Mouse (Mus musculus) C2C12 (cell line): Measurements from ENCODE around the gene Def6.

ENCODE experiments used
- CEBPB ChIP-seq: IDR thresholded peaks from one replicate; pipeline ENCODE4 v1.6.1; 2011; ENCODE audit warnings: low read depth, mild to moderate bottlenecking, control low read depth, moderate library complexity
- CTCF ChIP-seq: IDR thresholded peaks from one replicate; pipeline ENCODE4 v1.5.1; 2011; ENCODE audit not compliant: control insufficient read depth, insufficient read depth, insufficient read length
- MAX ChIP-seq: IDR thresholded peaks from one replicate; pipeline ENCODE4 v1.6.1; 2011; ENCODE audit warnings: mild to moderate bottlenecking, control low read depth
- MYOD1 ChIP-seq: IDR thresholded peaks from one replicate; pipeline ENCODE4 v1.6.1; 2011; ENCODE audit warnings: low read depth; ENCODE audit not compliant: control insufficient read depth, insufficient read length
- MYOG ChIP-seq: IDR thresholded peaks from one replicate; pipeline ENCODE4 v1.6.1; 2011; ENCODE audit not compliant: control insufficient read depth, insufficient read length; ENCODE audit errors: extremely low read depth
- USF1 ChIP-seq: IDR thresholded peaks from one replicate; pipeline ENCODE4 v1.6.1; 2011; ENCODE audit warnings: low read depth, mild to moderate bottlenecking, control low read depth, moderate library complexity

DNA sequence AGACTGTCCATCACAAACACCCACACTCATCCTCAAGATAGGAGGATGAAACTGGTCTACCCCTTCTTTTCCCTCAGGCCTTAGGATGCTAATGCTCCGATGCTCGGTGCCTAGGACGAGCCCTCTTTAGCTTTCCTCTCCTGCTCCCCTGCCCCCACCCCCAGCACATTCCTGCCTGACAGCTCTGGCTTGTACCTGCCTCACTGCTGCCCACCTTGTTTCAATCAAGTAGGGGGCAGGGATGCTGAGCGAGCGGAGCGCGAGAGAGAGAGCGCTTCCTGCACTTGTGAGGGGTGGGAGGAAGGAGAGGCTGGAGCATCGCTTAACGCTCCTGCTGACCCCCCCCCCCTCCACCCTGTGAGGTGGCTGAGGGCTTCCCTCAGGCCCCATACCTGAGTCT lies 47.2 kb upstream of the Def6 start:
- TF ChIP-seq CTCF (no peak), USF1 (no peak), CEBPB (no peak), MYOG (no peak), MYOD1 (no peak), MAX (no peak)
